Mouse (Mus musculus) CD4-positive helper T cell, adult 2 months (primary cell): ENCODE results near the gene Gmnn.

Experiments
- DNase-seq: peaks from one replicate; pipeline ENCODE4 v3.0.0-alpha.2; 2012; ENCODE audit warnings: low read depth, missing footprints, low spot score

The Gmnn gene

DNA sequence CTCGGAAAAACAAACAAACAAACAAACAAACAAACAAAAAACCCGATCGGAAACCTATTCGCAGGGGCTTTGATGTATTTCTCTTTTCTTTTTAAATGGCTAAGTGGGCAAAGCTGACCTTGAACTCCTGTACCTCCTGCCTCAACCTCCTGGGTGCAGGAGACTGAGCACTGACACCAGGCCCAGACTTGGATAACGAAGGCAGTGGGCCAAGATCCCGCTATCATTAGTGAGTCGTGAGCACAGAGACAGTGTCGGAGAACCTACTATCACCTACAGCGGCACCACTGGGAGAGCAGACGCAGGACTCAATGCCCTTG lies 680 bp downstream of the Gmnn start:
- no peak for DNase-seq

DNA sequence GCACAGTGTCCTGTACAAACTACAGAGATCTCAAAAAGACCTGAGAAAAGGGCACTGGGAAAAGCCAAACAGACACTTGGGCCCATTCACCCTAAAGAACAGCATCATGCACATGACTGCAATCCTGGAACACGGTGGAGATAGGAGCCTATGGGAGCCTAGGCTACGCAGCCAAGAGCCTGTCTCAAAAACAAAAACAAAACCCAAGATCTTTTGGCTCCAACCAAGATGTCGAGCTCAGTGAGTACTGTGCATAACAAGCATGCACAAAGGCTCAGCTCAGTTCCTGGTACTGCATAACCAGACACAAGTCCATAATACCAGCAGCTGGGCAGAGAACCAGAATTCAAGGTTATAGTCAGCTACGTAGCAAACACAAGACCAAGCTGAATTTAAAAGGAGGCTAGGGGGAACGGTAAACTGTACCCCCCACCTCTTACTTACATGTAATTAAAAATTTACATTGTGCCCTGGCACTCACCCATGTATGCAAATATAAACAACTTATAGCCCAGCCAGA lies 1.3 kb downstream of the Gmnn start:
- DNase-seq = no peak

DNA sequence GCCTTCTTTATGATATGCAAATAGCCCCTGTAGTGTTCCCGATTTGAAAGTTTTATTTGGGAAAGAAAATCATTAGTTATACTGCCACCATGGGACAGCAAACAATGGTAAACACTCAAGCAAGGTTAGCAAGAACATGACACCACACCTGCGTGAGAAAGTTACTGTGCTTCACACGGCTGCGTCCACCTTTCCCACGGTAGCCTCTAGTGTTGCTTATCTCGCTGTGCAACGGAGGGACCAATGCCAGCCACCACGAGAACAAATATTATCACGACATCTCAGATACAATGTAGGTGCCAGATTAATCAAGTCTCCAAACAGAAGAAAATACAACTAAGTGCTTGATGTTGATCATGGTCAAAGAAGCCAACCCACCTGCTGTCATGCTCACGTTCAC lies 2.3 kb downstream of the Gmnn start:
- DNase-seq = no peak

DNA sequence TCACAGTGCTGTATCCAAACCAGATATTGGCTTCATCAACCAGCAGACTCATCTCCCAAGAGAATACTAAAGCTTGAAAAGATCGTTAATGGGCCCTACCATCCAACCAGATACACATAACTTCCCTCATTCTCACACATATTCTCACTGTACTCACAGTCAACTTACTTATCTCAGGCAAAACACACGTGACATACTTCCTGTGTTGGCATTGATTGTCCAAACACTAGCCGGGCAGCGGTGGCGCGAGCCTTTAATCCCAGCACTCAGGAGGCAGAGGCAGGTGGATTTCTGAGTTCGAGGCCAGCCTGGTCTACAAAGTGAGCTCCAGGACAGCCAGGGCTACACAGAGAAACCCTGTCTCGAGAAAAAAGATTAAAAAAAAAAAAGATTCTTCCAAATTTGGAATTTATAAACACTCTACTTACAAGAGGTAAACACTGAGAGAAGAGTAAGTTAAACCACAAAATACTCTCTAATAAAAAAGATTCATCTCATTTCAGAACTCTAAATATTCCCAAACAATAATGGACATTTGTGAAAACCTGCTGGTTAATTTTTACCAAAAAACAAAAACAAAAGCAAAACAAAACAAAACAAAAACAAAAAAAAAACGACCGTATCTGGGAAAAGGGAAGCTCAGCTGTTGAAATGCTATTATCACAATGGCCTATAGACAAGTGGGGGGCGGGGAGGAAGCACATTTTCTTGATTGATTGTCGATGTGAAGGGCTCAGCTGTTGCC lies 3.7 kb downstream of the Gmnn start:
- no peak for DNase-seq

DNA sequence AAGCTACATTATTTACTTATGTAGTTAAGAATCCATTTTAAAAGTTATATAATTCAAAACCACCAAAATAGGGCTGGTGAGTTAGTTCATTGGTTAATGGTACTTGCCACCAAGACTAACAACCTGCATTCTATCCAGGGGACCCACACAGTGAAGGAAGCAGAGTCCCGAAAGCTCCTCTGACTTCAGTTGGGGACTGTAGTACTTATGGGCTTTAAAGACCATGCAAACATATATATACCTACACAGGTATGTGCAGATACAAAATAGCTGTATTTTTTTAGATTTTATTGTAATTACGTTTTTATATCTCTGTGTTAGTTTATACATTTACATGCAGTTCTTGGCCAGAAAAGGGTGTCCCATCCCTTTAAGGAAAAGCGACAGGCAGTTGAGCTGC lies 5.0 kb downstream of the Gmnn start:
- DNase-seq = no peak

DNA sequence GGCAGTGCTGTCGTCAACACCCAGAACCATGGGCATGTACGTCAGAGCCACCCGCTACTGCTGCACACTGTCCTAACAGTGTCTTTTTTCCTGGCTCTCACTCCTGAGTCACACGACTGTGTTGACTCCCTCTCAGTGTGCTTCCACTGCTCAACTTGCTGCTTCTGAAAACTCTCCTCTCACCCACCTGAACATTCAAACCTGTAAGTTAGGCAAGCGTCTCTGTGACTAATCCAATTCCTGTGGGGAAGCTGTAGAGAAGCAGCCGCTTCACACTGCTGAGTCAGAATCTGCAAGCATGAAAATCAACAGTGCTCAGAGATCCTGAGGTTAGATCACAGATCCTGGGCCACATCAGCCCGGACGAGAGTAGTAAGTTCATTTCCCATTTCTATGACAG lies 10.3 kb downstream of the Gmnn start:
- DNase-seq = no peak

DNA sequence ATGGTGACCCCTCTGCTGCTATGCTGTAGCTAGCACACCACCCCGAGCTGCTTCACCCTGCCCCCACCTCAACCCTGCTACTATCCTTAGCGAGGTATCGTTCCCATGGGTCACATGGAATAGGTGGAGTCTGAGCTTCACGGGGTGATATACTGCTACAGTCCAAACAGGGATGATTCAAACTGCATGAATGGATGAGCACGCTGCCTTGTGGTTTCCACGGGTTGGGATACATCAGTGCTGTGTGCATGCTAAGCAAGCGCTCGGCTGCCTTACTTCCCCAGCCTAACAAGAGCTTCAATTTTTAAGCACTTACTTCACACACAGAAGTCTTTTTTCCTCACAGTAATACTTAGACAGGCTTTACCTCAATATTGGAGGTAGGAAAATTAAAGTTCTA lies 10.9 kb downstream of the Gmnn start:
- no peak for DNase-seq

DNA sequence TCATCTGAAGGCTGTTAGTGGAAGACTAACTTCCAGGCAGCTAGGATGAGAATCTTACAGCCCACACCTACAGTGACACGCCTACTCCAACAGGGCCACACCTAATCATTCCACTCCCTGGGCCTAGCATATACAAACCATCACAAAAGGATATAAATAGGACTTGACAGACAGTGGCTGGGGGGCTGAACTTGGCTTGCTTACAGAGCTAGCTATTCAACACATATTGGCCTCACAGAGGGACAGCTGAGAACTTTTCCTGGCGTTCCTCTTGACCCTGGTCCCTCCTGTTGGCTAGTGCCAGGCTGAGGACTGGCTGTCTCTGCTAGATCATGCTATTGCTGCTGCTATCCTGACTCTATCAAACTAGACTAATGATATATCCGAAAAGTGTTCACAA lies 13.9 kb downstream of the Gmnn start:
- no peak for DNase-seq

DNA sequence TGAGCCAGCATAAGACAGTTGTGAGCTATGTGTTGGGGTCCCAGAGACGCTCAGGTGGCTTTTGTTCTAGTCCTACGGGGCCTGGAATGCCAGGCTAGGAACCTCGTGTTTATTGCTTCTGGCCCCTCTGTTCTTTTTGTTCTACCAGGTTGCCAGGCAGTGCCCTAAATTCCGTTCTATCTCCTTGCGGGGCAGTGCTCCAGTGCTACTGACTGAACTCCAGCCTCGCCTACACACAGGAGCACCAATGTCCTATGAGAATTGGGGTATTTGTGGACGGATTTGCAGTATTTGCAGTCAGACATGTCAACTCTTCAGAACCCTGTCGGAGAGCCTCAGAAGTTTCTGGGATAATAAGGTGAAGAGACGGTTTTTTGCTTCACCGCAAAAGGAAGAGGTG lies 20.7 kb downstream of the Gmnn start, which contains the start of gene Armh2:
TSS of gene Armh2 (plus strand) at position 205 of the 400 bp plus-strand sequence.
- DNase-seq = no peak

DNA sequence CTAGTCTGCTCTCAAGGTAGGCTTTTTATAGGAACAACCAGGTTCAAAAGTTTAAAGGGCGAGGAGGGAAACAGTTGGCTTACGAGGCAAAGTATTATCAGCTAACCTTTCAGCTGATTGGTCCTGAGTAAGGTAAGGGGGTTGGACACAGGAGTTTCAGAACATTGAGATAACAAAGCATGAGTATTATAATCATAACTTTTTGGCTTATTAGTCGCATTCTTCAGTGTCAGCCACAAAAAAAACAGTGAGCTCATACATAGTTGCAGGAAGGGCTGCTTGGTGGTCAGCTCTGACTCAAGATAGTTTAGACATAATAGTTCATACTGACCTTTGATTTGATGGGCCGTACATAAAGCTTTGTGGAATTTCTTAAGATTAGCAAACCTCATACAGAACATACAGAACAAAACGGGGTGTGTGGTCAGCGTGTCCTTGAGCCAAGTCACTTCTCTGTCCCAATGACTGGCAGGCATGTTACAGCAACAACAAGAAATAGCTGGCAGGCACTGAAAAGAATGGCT lies 26.1 kb downstream of the Gmnn start:
- DNase-seq = no peak

DNA sequence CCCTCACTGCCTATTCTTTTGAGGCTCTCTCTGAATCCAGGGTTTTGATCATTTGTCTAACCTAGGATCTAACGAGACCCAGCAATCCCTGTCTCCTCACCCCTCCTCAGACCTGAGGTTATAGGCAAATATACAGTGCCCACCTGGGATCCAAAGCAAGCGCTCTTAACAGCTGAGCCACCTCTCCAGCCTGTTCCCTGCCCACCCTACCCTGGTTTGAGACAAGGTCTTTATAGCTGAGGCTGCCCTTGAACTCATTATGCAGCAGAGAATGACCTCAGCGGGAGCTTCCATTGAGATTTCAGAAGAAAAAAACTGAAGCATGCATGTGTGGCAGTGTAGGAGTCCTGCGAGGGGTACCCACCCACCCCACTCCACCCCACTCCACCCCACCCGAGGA lies 27.2 kb downstream of the Gmnn start:
- DNase-seq = no peak

DNA sequence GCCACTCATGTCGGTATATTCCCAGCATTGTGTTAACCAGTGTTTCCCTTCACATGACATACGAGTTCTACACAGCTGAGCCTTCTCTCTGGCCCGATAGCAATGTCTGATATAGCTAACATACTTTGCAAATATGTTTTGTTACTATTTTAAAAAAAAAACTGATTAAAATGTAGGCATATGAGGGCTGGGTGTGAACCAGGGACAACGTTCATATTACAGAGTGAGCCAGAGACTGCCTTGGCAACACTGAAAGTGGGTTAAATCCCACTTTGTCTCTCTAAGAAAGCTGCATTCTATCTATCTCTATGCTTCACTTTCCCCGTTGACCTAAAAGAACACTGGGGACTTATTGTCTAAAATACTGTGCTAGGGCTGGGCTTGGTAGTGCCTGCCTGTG lies 32.6 kb downstream of the Gmnn start:
- no peak for DNase-seq

DNA sequence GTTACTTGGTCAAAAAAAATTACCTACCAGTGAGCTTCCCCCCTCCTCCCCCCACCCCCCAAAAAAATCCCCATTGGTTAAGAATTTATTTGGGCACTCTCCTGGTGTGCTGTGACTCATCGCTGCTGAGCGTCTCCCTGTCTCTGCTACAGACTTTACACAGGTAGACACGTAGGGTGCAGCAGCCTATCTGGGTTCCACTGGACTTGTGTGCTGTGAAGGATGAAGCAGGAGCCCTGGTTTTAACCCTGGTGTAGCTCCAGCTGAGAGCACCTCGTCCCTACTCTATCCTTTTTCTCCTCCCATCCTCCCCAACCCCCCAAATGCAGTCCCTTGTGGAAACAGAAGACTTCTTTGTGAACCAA lies 37.3 kb downstream of the Gmnn start:
- DNase-seq = no peak

DNA sequence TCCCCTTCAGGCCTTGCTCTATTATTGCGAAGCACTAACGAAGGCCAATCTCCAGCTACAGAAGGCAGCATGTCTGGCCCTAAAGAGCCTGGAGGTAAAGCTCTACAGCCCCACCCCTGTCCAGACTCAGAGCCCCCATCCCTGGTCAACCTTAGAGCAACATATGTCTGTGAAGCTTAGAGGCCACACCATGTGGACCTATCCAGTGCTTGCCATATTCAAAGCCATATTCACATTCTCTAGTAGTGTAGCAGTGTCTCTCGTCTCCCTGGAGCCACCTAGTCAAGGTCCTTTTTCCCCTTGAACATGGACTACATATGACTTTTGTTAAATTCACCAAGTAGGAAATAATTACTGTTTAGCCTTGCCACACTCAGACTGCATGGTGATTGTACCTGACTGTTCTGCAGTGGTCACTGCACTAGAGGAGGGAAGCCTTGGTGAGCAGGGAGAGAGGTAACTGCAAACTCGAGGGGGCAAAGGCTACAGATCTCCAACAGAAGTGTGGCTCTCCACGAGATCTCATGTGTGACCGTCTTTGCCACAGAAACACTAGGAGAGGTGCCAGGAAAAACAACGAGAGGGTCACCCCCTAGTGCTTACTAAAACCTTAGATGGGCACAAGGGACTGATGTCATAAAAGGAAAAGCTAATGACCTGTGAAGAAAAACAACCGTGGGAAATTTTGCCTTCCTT lies 37.9 kb downstream of the Gmnn start:
- DNase-seq = no peak

DNA sequence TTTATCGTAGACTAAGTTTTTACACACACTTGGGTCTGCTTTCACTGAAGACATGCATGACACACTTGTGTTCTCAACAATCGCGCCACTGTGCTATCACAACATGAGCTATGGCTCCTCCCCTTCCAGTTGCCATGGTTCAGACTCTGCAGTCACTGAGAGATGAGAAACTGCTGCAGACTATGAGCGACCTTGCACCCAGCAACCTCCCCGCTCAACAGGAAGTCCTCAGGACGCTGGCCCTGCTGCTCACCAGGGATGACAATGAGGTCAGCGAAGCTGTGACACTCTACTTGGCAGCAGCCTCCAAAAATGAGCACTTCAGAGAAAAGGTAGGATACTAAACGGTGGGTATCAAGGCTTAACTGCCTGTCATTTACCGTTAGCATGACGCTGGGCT lies 40.2 kb downstream of the Gmnn start:
- no peak for DNase-seq

DNA sequence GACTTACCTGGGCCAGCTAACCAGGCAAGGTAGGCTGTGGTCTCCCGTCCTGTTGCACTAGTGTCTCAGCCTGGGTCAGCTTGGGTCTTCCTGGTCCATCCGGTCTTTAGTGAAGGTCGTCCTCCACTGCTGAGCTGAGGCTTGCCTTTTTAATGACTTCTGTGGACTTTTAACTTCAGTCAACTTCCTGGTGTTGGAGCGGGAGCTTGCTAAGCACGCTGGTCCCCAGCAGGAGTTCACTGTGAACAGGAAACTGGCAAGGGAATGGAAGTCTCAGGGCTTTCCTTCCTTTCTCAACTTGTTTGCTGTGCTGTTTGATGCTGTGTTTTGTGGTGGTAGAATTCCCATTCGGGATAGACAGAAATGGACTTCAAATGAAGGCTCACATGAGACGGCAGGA lies 44.0 kb downstream of the Gmnn start:
- no peak for DNase-seq

DNA sequence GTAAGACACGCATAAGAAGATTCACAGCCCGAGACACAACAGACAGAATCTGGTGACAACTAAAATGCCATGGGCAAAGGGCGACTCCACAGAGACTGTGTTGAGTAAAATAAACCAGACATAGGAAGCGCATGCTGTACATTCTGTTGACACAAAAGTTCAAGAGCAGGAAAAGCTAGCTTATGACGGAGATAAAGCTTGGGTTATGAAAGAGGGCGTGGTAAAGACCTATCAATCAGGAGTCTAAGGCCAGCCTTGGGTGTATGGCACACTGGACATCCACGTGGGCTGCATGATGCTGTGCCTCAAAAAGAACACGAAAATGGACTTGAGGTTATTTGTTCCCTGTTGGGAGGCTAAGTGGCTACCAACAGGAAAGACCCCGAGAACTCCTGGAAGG lies 45.3 kb downstream of the Gmnn start:
- no peak for DNase-seq

DNA sequence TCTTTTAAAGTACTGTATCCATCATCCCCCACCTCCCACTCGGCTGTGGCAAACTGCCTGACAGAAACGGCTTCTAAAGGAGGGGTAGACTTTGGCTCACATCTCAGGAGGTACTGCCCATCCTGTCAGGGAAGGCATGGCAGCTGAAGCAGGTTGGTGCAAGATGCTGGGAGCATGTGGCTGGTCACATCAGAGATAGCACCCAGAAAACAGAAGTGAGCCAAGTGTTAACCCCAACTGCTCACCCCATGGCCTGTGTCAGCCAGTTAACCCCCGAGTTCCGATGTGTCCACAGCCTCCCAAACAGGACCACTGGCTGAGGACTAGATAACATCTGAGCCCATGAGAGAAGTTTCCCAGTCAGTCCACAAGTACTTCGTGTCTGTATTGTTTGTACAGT lies 46.1 kb downstream of the Gmnn start:
- DNase-seq = no peak

DNA sequence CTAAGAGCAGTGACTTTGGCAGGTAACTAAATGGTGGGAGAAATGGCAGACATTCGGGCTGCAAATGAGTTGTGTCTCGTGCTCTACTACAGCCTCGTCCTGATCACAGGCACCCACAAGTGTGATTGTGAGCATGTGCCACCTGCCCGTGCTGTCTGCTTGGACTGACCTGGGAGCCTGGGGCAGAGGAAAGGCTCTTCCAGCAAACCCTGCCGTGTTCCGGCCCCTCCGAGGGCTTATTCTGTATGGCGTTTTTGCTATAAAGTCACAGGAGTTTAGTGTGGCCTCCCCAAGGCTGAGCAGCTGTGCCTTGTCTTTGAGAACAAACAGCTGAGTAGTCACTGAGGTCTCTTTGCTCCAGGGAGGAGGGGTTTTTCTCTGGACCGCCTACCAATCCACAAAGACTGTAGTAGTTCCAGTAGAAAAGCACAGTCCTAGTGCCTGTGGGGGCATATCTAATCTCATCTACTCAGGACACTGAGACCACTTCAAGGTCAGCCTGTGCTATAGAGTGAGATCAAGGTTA lies 47.3 kb downstream of the Gmnn start:
- DNase-seq = no peak

DNA sequence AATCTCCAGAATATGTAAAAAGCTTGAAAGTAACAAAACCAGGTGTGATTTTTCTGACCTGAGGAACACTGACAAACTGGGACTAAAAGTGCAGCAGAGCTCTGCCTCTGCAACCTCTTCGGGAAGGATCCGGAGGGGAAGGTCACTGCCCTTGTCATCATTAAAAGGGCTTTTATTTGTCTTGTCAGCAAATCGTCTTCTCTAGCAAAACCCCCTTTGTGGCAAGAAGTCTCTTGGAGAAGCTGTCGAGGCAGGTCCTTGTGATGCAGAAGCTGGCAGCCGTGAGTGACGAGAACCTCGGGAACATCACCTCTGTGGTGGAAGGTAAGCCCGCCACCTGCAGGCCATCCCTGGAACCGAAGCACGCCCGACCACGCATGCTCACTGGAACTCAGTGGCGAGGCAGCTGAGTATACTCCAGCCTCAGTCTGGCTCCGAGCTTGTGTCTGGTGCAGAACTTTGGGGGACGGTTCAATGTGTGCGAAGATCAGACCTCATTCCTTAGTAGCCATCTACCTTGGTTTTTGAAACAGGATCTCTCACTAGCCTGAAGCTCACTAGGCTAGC lies 48.2 kb downstream of the Gmnn start:
- DNase-seq = peak; percentile 66

DNA sequence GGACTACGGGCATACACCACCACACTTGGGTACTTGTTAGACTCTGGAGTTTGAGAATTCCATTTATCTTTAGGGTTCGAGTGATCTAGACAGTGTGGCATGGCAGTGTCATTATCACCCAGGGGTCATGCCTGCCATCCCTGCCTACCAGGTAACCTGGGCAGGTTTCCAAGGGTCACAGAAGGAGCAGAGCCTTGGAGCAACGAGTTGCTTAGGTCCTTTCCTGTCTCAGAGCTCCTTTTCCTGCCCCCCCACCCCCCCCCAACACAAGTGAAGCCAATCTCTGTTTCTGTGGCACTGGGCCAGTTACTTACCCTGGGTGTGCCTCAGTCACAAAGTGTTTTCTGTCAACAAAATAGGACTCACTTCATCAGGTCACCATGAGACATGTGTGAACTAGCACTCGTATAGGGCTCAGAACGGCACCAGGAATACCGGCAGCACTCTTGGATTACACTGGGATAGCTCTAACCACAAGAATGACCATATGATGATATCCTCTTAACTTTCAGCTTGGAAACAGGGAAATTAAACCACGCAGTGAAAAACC lies 49.1 kb downstream of the Gmnn start:
- no peak for DNase-seq

DNA sequence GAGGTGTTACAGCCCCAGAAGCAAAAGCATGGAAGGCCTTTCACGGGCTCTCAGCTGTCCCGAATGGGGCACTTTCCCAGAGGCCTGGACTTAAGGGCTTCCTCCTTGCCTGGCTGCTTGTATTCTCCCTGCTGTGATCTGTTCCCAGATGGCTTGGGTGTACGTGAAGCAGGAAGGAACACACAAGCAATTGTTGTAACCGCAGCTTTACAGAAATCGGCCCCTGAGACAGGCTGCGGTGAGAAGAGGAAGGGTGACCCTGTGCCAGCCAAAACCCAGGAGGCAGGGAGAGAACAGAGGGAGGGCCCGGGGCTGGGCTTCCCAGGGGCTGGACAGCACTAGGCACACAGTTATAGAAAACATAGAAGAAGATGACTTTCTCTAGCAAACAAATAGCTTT lies 50.8 kb downstream of the Gmnn start:
- DNase-seq = no peak
